Mouse (Mus musculus) MEL-GATA-1-ER (cell line): ENCODE measurements around the gene Adgrf3.

Experiments
- DNase-seq: peaks from one replicate; pipeline ENCODE4 v3.0.0-alpha.2; 2012; ENCODE audit warnings: low read depth; ENCODE audit errors: extremely low read depth

The Adgrf3 gene

GRCm38 (mm10) chr5:30203216-30203885 is 2.2 kb downstream of the Adgrf3 start:
- no peak for DNase-seq

GRCm38 (mm10) chr5:30202221-30202620 is 3.3 kb downstream of the Adgrf3 start:
- peak; percentile 36 for DNase-seq

- peak; percentile 39 for DNase-seq
Measured at GRCm38 (mm10) chr5:30201521-30201920, 4.0 kb downstream of the Adgrf3 start.

GRCm38 (mm10) chr5:30198257-30198656 is 7.3 kb downstream of the Adgrf3 start:
- peak; percentile 71 for DNase-seq

- DNase-seq = no peak
Measured at GRCm38 (mm10) chr5:30195340-30195739, 10.2 kb downstream of the Adgrf3 start.

GRCm38 (mm10) chr5:30192452-30192851 is 13.1 kb downstream of the Adgrf3 start:
- DNase-seq = no peak

GRCm38 (mm10) chr5:30187687-30188485 is 17.6 kb downstream of the Adgrf3 start:
- no peak for DNase-seq

- no peak for DNase-seq
Measured at GRCm38 (mm10) chr5:30175811-30176210, 29.7 kb downstream of the Adgrf3 start.

GRCm38 (mm10) chr5:30172931-30173692 is 32.4 kb downstream of the Adgrf3 start:
- no peak for DNase-seq

GRCm38 (mm10) chr5:30172115-30172514 is 33.4 kb downstream of the Adgrf3 start:
- DNase-seq = no peak

GRCm38 (mm10) chr5:30170303-30170940 is 35.1 kb downstream of the Adgrf3 start:
- no peak for DNase-seq

- no peak for DNase-seq
Measured at GRCm38 (mm10) chr5:30165234-30165946, 40.1 kb downstream of the Adgrf3 start.

GRCm38 (mm10) chr5:30162339-30162738 is 43.2 kb downstream of the Adgrf3 start:
- DNase-seq = no peak

GRCm38 (mm10) chr5:30161836-30162235 is 43.7 kb downstream of the Adgrf3 start:
- no peak for DNase-seq

- no peak for DNase-seq
Measured at GRCm38 (mm10) chr5:30159601-30160000, 45.9 kb downstream of the Adgrf3 start.

GRCm38 (mm10) chr5:30155821-30156629 is 49.5 kb downstream of the Adgrf3 start:
- peak; percentile 50 for DNase-seq

- DNase-seq = peak; percentile 55
Measured at GRCm38 (mm10) chr5:30155395-30155792, 50.1 kb downstream of the Adgrf3 start.

GRCm38 (mm10) chr5:30154474-30155394 is 50.8 kb downstream of the Adgrf3 start, which contains the start of the genes Hadha and Hadhb:
Gene Hadha, minus strand, starts transcription at chr5:30155162.
Gene Hadhb, plus strand, starts transcription at chr5:30155248.
- peak; percentile 89 for DNase-seq

- no peak for DNase-seq
Measured at GRCm38 (mm10) chr5:30154013-30154412, 51.5 kb downstream of the Adgrf3 start.
